Mouse (Mus musculus): ENCODE results near the gene Gsc. TPM values are rescaled to one million over a fixed set of nuclear protein-coding genes. Genes with fewer than 3 reads are reported as not detected.

The Gsc gene
- total and polyA plus RNA-seq, 2 experiments from 2014 or later = not detected

GRCm38 (mm10) chr12:104470646-104471045 is 2.5 kb downstream of the Gsc start:
- H3K4me2 ChIP-seq (ENCODE audit: low read depth, low read length) = no peak overlapping the region
- peaks cover 15% of the 10 kb centered on the region; the same call in 1 of the 2 replicates for H3K4me1 ChIP-seq (ENCODE audit: control insufficient read depth, insufficient read depth)
- ATAC-seq (ENCODE audit: insufficient read depth, low read depth) (no peak), DNase-seq (ENCODE audit: low spot score) (no peak)
- no peak overlapping the region for H3K27ac ChIP-seq (ENCODE audit: low read depth)
- no peak for TF ChIP-seq CTCF (IDR thresholded peaks at IDR 0.05; ENCODE audit: low read depth)
- no peak for TF ChIP-seq EP300 (IDR thresholded peaks at IDR 0.05; ENCODE audit: low read depth)
- no peaks in the 10 kb centered on the region for H3K36me3 ChIP-seq (replicated peaks; ENCODE audit: control insufficient read depth, insufficient read depth, low read length)
- peaks cover 67% of the 10 kb centered on the region for H3K27me3 ChIP-seq (ENCODE audit: control insufficient read depth, insufficient read depth, low read length)
- WGBS = 61% methylated on average over 6 of the region's 6 CpGs
- H3K4me3 ChIP-seq (ENCODE audit: low read depth, low read length) = no peak overlapping the region
- H3K9ac ChIP-seq (replicated peaks; ENCODE audit: low read depth, low read length) = no peak overlapping the region
- no peaks in the 10 kb centered on the region for H3K9me3 ChIP-seq (replicated peaks; ENCODE audit: control insufficient read depth, low read length)

GRCm38 (mm10) chr12:104468783-104469182 is 4.3 kb downstream of the Gsc start:
- Histone ChIP-seq H3K4me1 (ENCODE audit: control insufficient read depth, insufficient read depth) (peaks cover 15% of the 10 kb centered on the region; the same call in 1 of the 2 replicates), H3K9ac (replicated peaks; ENCODE audit: low read depth, low read length) (no peak overlapping the region), H3K36me3 (replicated peaks; ENCODE audit: control insufficient read depth, insufficient read depth, low read length) (no peaks in the 10 kb centered on the region), H3K27me3 (ENCODE audit: control insufficient read depth, insufficient read depth, low read length) (peaks cover 48% of the 10 kb centered on the region), H3K9me3 (replicated peaks; ENCODE audit: control insufficient read depth, low read length) (no peaks in the 10 kb centered on the region), H3K4me2 (ENCODE audit: low read depth, low read length) (no peak overlapping the region), H3K27ac (ENCODE audit: low read depth) (no peak overlapping the region), H3K4me3 (ENCODE audit: low read depth, low read length) (no peak overlapping the region)
- ATAC-seq (ENCODE audit: insufficient read depth, low read depth) (no peak), DNase-seq (ENCODE audit: low spot score) (no peak)
- 2% methylated on average over 4 of the region's 4 CpGs for WGBS
- TF ChIP-seq EP300 (IDR thresholded peaks at IDR 0.05; ENCODE audit: low read depth) (no peak), CTCF (IDR thresholded peaks at IDR 0.05; ENCODE audit: low read depth) (no peak)

GRCm38 (mm10) chr12:104467372-104467771 is 5.8 kb downstream of the Gsc start:
- H3K4me3 ChIP-seq (ENCODE audit: low read depth, low read length) = no peak overlapping the region
- no peaks in the 10 kb centered on the region for H3K36me3 ChIP-seq (replicated peaks; ENCODE audit: control insufficient read depth, insufficient read depth, low read length)
- no peak overlapping the region for H3K4me2 ChIP-seq (ENCODE audit: low read depth, low read length)
- H3K27ac ChIP-seq (ENCODE audit: low read depth) = no peak overlapping the region
- no peak overlapping the region for H3K9ac ChIP-seq (replicated peaks; ENCODE audit: low read depth, low read length)
- TF ChIP-seq EP300 (IDR thresholded peaks at IDR 0.05; ENCODE audit: low read depth) = no peak
- TF ChIP-seq CTCF (IDR thresholded peaks at IDR 0.05; ENCODE audit: low read depth) = no peak
- no peaks in the 10 kb centered on the region for H3K9me3 ChIP-seq (replicated peaks; ENCODE audit: control insufficient read depth, low read length)
- peaks cover 6% of the 10 kb centered on the region; the same call in 1 of the 2 replicates for H3K4me1 ChIP-seq (ENCODE audit: control insufficient read depth, insufficient read depth)
- ATAC-seq (ENCODE audit: insufficient read depth, low read depth) (no peak), DNase-seq (ENCODE audit: low spot score) (no peak)
- H3K27me3 ChIP-seq (ENCODE audit: control insufficient read depth, insufficient read depth, low read length) = peaks cover 34% of the 10 kb centered on the region
- 72% methylated on average over 6 of the region's 6 CpGs for WGBS

GRCm38 (mm10) chr12:104466930-104467329 is 6.2 kb downstream of the Gsc start:
- no peak overlapping the region for H3K4me3 ChIP-seq (ENCODE audit: low read depth, low read length)
- H3K4me1 ChIP-seq (ENCODE audit: control insufficient read depth, insufficient read depth) = peaks cover 6% of the 10 kb centered on the region; the same call in 1 of the 2 replicates
- H3K27me3 ChIP-seq (ENCODE audit: control insufficient read depth, insufficient read depth, low read length) = peaks cover 29% of the 10 kb centered on the region
- TF ChIP-seq EP300 (IDR thresholded peaks at IDR 0.05; ENCODE audit: low read depth) = no peak
- TF ChIP-seq CTCF (IDR thresholded peaks at IDR 0.05; ENCODE audit: low read depth) = no peak
- no peak overlapping the region for H3K9ac ChIP-seq (replicated peaks; ENCODE audit: low read depth, low read length)
- ATAC-seq (ENCODE audit: insufficient read depth, low read depth) (no peak), DNase-seq (ENCODE audit: low spot score) (no peak)
- no peaks in the 10 kb centered on the region for H3K9me3 ChIP-seq (replicated peaks; ENCODE audit: control insufficient read depth, low read length)
- H3K27ac ChIP-seq (ENCODE audit: low read depth) = no peak overlapping the region
- 56% methylated on average over 7 of the region's 7 CpGs for WGBS
- no peak overlapping the region for H3K4me2 ChIP-seq (ENCODE audit: low read depth, low read length)
- no peaks in the 10 kb centered on the region for H3K36me3 ChIP-seq (replicated peaks; ENCODE audit: control insufficient read depth, insufficient read depth, low read length)

GRCm38 (mm10) chr12:104461372-104461771 is 11.8 kb downstream of the Gsc start:
- H3K9ac ChIP-seq (replicated peaks; ENCODE audit: low read depth, low read length) = no peak overlapping the region
- H3K27me3 ChIP-seq (ENCODE audit: control insufficient read depth, insufficient read depth, low read length) = peaks cover 9% of the 10 kb centered on the region; the same call in 1 of the 2 replicates
- TF ChIP-seq CTCF (IDR thresholded peaks at IDR 0.05; ENCODE audit: low read depth) = no peak
- TF ChIP-seq EP300 (IDR thresholded peaks at IDR 0.05; ENCODE audit: low read depth) = no peak
- no peaks in the 10 kb centered on the region for H3K4me1 ChIP-seq (ENCODE audit: control insufficient read depth, insufficient read depth)
- H3K4me3 ChIP-seq (ENCODE audit: low read depth, low read length) = no peak overlapping the region
- H3K4me2 ChIP-seq (ENCODE audit: low read depth, low read length) = no peak overlapping the region
- H3K27ac ChIP-seq (ENCODE audit: low read depth) = no peak overlapping the region
- H3K9me3 ChIP-seq (replicated peaks; ENCODE audit: control insufficient read depth, low read length) = no peaks in the 10 kb centered on the region
- DNase-seq (ENCODE audit: low spot score) = no peak
- no peak for ATAC-seq (ENCODE audit: insufficient read depth, low read depth)
- 48% methylated on average over 8 of the region's 8 CpGs for WGBS
- H3K36me3 ChIP-seq (replicated peaks; ENCODE audit: control insufficient read depth, insufficient read depth, low read length) = no peaks in the 10 kb centered on the region

- Histone ChIP-seq H3K27me3 (ENCODE audit: control insufficient read depth, insufficient read depth, low read length) (peaks cover 9% of the 10 kb centered on the region; the same call in 1 of the 2 replicates), H3K9ac (replicated peaks; ENCODE audit: low read depth, low read length) (no peak overlapping the region), H3K36me3 (replicated peaks; ENCODE audit: control insufficient read depth, insufficient read depth, low read length) (no peaks in the 10 kb centered on the region), H3K27ac (ENCODE audit: low read depth) (no peak overlapping the region), H3K4me2 (ENCODE audit: low read depth, low read length) (no peak overlapping the region), H3K4me1 (ENCODE audit: control insufficient read depth, insufficient read depth) (no peaks in the 10 kb centered on the region), H3K9me3 (replicated peaks; ENCODE audit: control insufficient read depth, low read length) (no peaks in the 10 kb centered on the region), H3K4me3 (ENCODE audit: low read depth, low read length) (no peak overlapping the region)
- no peak for TF ChIP-seq CTCF (IDR thresholded peaks at IDR 0.05; ENCODE audit: low read depth)
- TF ChIP-seq EP300 (IDR thresholded peaks at IDR 0.05; ENCODE audit: low read depth) = no peak
- DNase-seq (ENCODE audit: low spot score) (no peak), ATAC-seq (ENCODE audit: insufficient read depth, low read depth) (no peak)
- 48% methylated on average over 6 of the region's 6 CpGs for WGBS
Observed at GRCm38 (mm10) chr12:104459377-104459776, 13.8 kb downstream of the Gsc start.
